Mouse (Mus musculus): ENCODE measurements around the gene Bcl9. TPM values are rescaled to one million over a fixed set of nuclear protein-coding genes. Genes with fewer than 3 reads are reported as not detected.

The Bcl9 gene
- polyA plus RNA-seq, 1 experiment from 2014 or later: 43.7 TPM

GRCm38 (mm10) chr3:97180527-97180926 is 117.2 kb downstream of the Bcl9 start:
- H3K9ac ChIP-seq (ENCODE audit: low read depth, low read length): no peak overlapping the region
- H3K36me3 ChIP-seq (ENCODE audit: insufficient read depth, low read length): peaks cover 9% of the 10 kb centered on the region; the same call in 1 of the 2 replicates
- no peak overlapping the region for H3K27ac ChIP-seq
- no peaks in the 10 kb centered on the region for H3K4me1 ChIP-seq (replicated peaks; ENCODE audit: insufficient read depth, low read length)
- ATAC-seq (replicated peaks; ENCODE audit: low FRiP score, low read depth): no peak
- 0 out of 2 replicates have a peak overlapping the region, but pooled peaks have one; percentile 13 for H3K4me2 ChIP-seq (ENCODE audit: low read length)
- no peak for DNase-seq (ENCODE audit: low spot score)
- no peaks in the 10 kb centered on the region for H3K9me3 ChIP-seq (replicated peaks; ENCODE audit: low read length)
- no peak for TF ChIP-seq CTCF (IDR thresholded peaks at IDR 0.05; ENCODE audit: low read depth)
- no peaks in the 10 kb centered on the region for H3K27me3 ChIP-seq (ENCODE audit: insufficient read depth, low read length)
- 34% methylated on average over 6 of the region's 6 CpGs for WGBS
- H3K4me3 ChIP-seq (replicated peaks; ENCODE audit: low read depth, low read length): no peak overlapping the region

DNA sequence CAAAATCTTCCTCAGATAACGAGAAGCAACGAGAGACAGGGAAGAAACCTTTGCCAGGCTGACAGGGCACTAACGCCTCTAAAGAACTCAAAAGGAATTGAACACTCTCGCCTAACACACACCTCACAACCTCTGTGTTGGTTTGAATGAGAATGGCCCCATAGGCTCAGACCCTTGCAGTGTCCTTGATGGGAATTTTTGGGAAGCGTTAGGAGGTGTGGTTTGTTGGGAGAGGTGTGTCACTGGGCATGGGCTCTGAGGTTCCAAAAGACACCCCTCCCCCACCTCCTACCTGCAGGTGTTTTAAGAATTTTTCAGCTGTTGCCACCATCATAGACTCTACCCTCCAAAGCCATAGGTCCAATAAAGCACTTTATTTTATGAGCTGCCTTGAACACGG is 118.8 kb downstream of the Bcl9 start:
- Histone ChIP-seq H3K36me3 (ENCODE audit: insufficient read depth, low read length) (peaks cover 9% of the 10 kb centered on the region; the same call in 1 of the 2 replicates), H3K9me3 (replicated peaks; ENCODE audit: low read length) (no peaks in the 10 kb centered on the region), H3K4me3 (replicated peaks; ENCODE audit: low read depth, low read length) (no peak overlapping the region), H3K27me3 (ENCODE audit: insufficient read depth, low read length) (no peaks in the 10 kb centered on the region), H3K4me1 (replicated peaks; ENCODE audit: insufficient read depth, low read length) (no peaks in the 10 kb centered on the region), H3K9ac (ENCODE audit: low read depth, low read length) (no peak overlapping the region), H3K4me2 (ENCODE audit: low read length) (no peak overlapping the region), H3K27ac (no peak overlapping the region)
- WGBS: 69% methylated on average over 6 of the region's 6 CpGs
- no peak for DNase-seq (ENCODE audit: low spot score)
- no peak for TF ChIP-seq CTCF (IDR thresholded peaks at IDR 0.05; ENCODE audit: low read depth)
- no peak for ATAC-seq (replicated peaks; ENCODE audit: low FRiP score, low read depth)

DNA sequence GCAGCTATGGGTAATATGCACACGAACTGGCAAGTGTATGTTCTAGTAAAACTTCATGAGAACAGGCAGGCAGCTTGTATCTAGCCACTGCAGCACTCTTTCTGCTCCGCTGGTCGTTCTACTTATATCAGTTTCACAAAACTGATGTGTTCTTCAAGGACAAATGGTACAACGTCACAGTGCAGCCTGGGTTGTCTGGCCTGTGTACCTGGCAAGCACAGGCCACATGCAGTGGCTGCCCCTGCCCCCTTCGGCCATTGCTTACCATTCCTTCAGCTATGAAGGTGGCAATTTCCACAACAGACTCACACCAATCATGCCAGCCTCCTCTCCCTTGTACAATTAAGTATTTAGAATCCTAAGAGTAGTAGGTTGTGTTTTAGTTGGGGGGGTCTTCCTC is 125.1 kb downstream of the Bcl9 start:
- 50% methylated on average over 5 of the region's 5 CpGs for WGBS
- no peaks in the 10 kb centered on the region for H3K27me3 ChIP-seq (ENCODE audit: insufficient read depth, low read length)
- H3K4me2 ChIP-seq (ENCODE audit: low read length): no peak overlapping the region
- H3K27ac ChIP-seq: peak overlapping the region; percentile 85
- no peaks in the 10 kb centered on the region for H3K9me3 ChIP-seq (replicated peaks; ENCODE audit: low read length)
- ATAC-seq (replicated peaks; ENCODE audit: low FRiP score, low read depth): peak; percentile 60; the same call in 1 of the 2 replicates
- no peak overlapping the region for H3K4me3 ChIP-seq (replicated peaks; ENCODE audit: low read depth, low read length)
- no peak overlapping the region for H3K9ac ChIP-seq (ENCODE audit: low read depth, low read length)
- TF ChIP-seq CTCF (IDR thresholded peaks at IDR 0.05; ENCODE audit: low read depth): no peak
- H3K4me1 ChIP-seq (replicated peaks; ENCODE audit: insufficient read depth, low read length): 0 out of 2 replicates have a peak, but pooled peaks cover 4% of the 10 kb centered on the region
- DNase-seq (ENCODE audit: low spot score): no peak
- peaks cover 21% of the 10 kb centered on the region; the same call in 1 of the 2 replicates for H3K36me3 ChIP-seq (ENCODE audit: insufficient read depth, low read length)

GRCm38 (mm10) chr3:97172231-97172630 is 125.5 kb downstream of the Bcl9 start:
- Histone ChIP-seq H3K9ac (ENCODE audit: low read depth, low read length) (no peak overlapping the region), H3K4me3 (replicated peaks; ENCODE audit: low read depth, low read length) (no peak overlapping the region), H3K4me1 (replicated peaks; ENCODE audit: insufficient read depth, low read length) (0 out of 2 replicates have a peak, but pooled peaks cover 4% of the 10 kb centered on the region), H3K27me3 (ENCODE audit: insufficient read depth, low read length) (no peaks in the 10 kb centered on the region), H3K4me2 (ENCODE audit: low read length) (no peak overlapping the region), H3K27ac (peak overlapping the region; percentile 85), H3K36me3 (ENCODE audit: insufficient read depth, low read length) (peaks cover 21% of the 10 kb centered on the region; the same call in 1 of the 2 replicates), H3K9me3 (replicated peaks; ENCODE audit: low read length) (no peaks in the 10 kb centered on the region)
- DNase-seq (ENCODE audit: low spot score) (peak; percentile 51), ATAC-seq (replicated peaks; ENCODE audit: low FRiP score, low read depth) (peak; percentile 81)
- no peak for TF ChIP-seq CTCF (IDR thresholded peaks at IDR 0.05; ENCODE audit: low read depth)
- 41% methylated on average over 9 of the region's 9 CpGs for WGBS

DNA sequence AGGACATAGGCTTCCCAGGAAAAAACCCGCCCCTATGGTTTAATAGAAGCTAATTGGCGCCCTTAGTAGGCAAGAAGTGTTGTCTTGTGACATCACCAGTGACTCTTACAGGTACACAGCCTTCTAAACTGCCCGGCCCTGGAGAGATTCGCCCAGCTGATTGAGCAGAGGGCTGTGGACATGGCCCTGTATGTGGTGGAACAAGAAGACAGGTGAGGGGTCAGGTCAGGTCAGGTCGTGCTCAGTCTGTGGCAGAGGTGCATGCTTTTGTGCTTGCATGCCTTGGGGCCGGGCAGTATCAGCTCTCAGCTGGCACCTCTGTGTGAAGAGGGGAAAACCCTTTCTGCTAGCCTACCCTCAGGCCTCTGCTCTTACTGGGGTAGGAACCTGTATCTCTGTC is 126.2 kb downstream of the Bcl9 start:
- no peak for DNase-seq (ENCODE audit: low spot score)
- H3K36me3 ChIP-seq (ENCODE audit: insufficient read depth, low read length): peaks cover 23% of the 10 kb centered on the region
- 0 out of 2 replicates have a peak, but pooled peaks cover 4% of the 10 kb centered on the region for H3K4me1 ChIP-seq (replicated peaks; ENCODE audit: insufficient read depth, low read length)
- H3K4me2 ChIP-seq (ENCODE audit: low read length): no peak overlapping the region
- WGBS: 67% methylated on average over 6 of the region's 6 CpGs
- H3K9ac ChIP-seq (ENCODE audit: low read depth, low read length): no peak overlapping the region
- 0 out of 2 replicates have a peak, but pooled peaks have one; percentile 23 for ATAC-seq (replicated peaks; ENCODE audit: low FRiP score, low read depth)
- H3K27ac ChIP-seq: peak overlapping the region; percentile 85
- H3K9me3 ChIP-seq (replicated peaks; ENCODE audit: low read length): no peaks in the 10 kb centered on the region
- no peaks in the 10 kb centered on the region for H3K27me3 ChIP-seq (ENCODE audit: insufficient read depth, low read length)
- H3K4me3 ChIP-seq (replicated peaks; ENCODE audit: low read depth, low read length): no peak overlapping the region
- TF ChIP-seq CTCF (IDR thresholded peaks at IDR 0.05; ENCODE audit: low read depth): no peak

GRCm38 (mm10) chr3:97167126-97167525 is 130.6 kb downstream of the Bcl9 start:
- Histone ChIP-seq H3K9ac (ENCODE audit: low read depth, low read length) (no peak overlapping the region), H3K4me3 (replicated peaks; ENCODE audit: low read depth, low read length) (no peak overlapping the region), H3K4me1 (replicated peaks; ENCODE audit: insufficient read depth, low read length) (no peaks in the 10 kb centered on the region), H3K27ac (no peak overlapping the region), H3K9me3 (replicated peaks; ENCODE audit: low read length) (no peaks in the 10 kb centered on the region), H3K4me2 (ENCODE audit: low read length) (no peak overlapping the region), H3K27me3 (ENCODE audit: insufficient read depth, low read length) (no peaks in the 10 kb centered on the region), H3K36me3 (ENCODE audit: insufficient read depth, low read length) (peaks cover 22% of the 10 kb centered on the region; the same call in 1 of the 2 replicates)
- DNase-seq (ENCODE audit: low spot score): no peak
- WGBS: 54% methylated on average over 4 of the region's 4 CpGs
- TF ChIP-seq CTCF (IDR thresholded peaks at IDR 0.05; ENCODE audit: low read depth): no peak
- no peak for ATAC-seq (replicated peaks; ENCODE audit: low FRiP score, low read depth)

DNA sequence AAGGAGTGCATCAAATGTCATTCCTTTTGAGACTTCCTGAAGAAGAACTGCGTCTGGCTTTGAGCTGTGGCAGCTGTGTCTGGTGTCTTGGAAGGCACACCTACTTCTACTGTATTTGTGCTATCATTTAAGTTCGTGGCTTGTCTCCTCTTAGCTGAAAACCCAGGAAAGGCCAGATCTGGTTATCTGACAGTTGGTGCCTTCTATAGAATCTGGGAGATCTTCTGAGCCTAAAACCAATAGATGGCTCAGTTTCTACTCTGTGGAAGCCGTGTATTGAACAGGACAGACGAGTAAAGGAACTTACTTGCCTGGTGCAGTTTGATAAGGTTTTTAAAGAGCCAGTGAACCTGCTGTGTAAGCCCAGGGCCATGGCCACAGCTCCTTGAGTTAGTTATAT is 133.2 kb downstream of the Bcl9 start:
- H3K9me3 ChIP-seq (replicated peaks; ENCODE audit: low read length): no peaks in the 10 kb centered on the region
- H3K4me3 ChIP-seq (replicated peaks; ENCODE audit: low read depth, low read length): no peak overlapping the region
- 84% methylated on average over 4 of the region's 4 CpGs for WGBS
- no peak for ATAC-seq (replicated peaks; ENCODE audit: low FRiP score, low read depth)
- no peak overlapping the region for H3K27ac ChIP-seq
- 0 out of 2 replicates have a peak, but pooled peaks cover 3% of the 10 kb centered on the region for H3K4me1 ChIP-seq (replicated peaks; ENCODE audit: insufficient read depth, low read length)
- no peak overlapping the region for H3K9ac ChIP-seq (ENCODE audit: low read depth, low read length)
- no peak for DNase-seq (ENCODE audit: low spot score)
- H3K27me3 ChIP-seq (ENCODE audit: insufficient read depth, low read length): no peaks in the 10 kb centered on the region
- TF ChIP-seq CTCF (IDR thresholded peaks at IDR 0.05; ENCODE audit: low read depth): no peak
- no peak overlapping the region for H3K4me2 ChIP-seq (ENCODE audit: low read length)
- peaks cover 21% of the 10 kb centered on the region; the same call in 1 of the 2 replicates for H3K36me3 ChIP-seq (ENCODE audit: insufficient read depth, low read length)
